Mouse (Mus musculus) liver, embryonic 11.5 days (tissue): ENCODE measurements around the gene Far1. TPM values are rescaled to one million over a fixed set of nuclear protein-coding genes. Genes with fewer than 3 reads are reported as not detected.
A peak's percentile ranks its signal among the peaks of the same experiment; 100 is the strongest.

Experiments used
- ATAC-seq: fragments of 200-750 bp; cut with Nextera tagmentation; replicated peaks from 2 replicates; pipeline ENCODE4 v1.8.0; 2017; ENCODE audit warnings: moderate number of reproducible peaks, mild to moderate bottlenecking, moderate TSS enrichment, moderate library complexity; ENCODE audit not compliant: low FRiP score
- DNase-seq: peaks from one replicate; pipeline ENCODE4 v3.0.0-alpha.2; 2017; ENCODE audit warnings: low spot score
- H3K27ac ChIP-seq: fragments of 300-500 bp; sonication (generic); 2 replicates; pipeline ENCODE4 v1.5.1; 2014; ENCODE audit warnings: mild to moderate bottlenecking, low read depth, low read length, control low read depth
- H3K27me3 ChIP-seq: fragments of 300-500 bp; sonication (generic); replicated peaks from 2 replicates; pipeline ENCODE4 v1.6.1; 2014; ENCODE audit warnings: low read length, mixed read lengths; ENCODE audit not compliant: control insufficient read depth, insufficient read depth
- H3K36me3 ChIP-seq: fragments of 300-500 bp; sonication (generic); 2 replicates; pipeline ENCODE4 v1.6.1; 2014; ENCODE audit warnings: mild to moderate bottlenecking, low read length, moderate library complexity, mixed read lengths; ENCODE audit not compliant: control insufficient read depth, insufficient read depth
- H3K4me1 ChIP-seq: fragments of 300-500 bp; sonication (generic); replicated peaks from 2 replicates; pipeline ENCODE4 v1.6.1; 2014; ENCODE audit warnings: low read length, mixed read lengths; ENCODE audit not compliant: control insufficient read depth, insufficient read depth
- H3K4me2 ChIP-seq: fragments of 300-500 bp; sonication (generic); 2 replicates; pipeline ENCODE4 v1.6.1; 2014; ENCODE audit warnings: mild to moderate bottlenecking, control low read depth, moderate library complexity
- H3K4me3 ChIP-seq: fragments of 300-500 bp; sonication (generic); 2 replicates; pipeline ENCODE4 v1.5.1; 2014; ENCODE audit warnings: low read depth, low read length, control low read depth
- H3K9ac ChIP-seq: fragments of 300-500 bp; sonication (generic); 2 replicates; pipeline ENCODE4 v1.6.1; 2014; ENCODE audit warnings: low read depth, low read length, control low read depth
- H3K9me3 ChIP-seq: fragments of 300-500 bp; sonication (generic); 2 replicates; pipeline ENCODE4 v1.6.1; 2016; ENCODE audit warnings: low read length, inconsistent platforms, mixed read lengths; ENCODE audit not compliant: control insufficient read depth
- WGBS: fragments of 180-500 bp; shearing (Covaris S2); extraction: QIAGEN DNeasy Blood & Tissue Kit; methylation state at CpG from one replicate; pipeline ENCODE4 v1.1.7; 2014; 5-methylcytosine and 5-hydroxymethylcytosine counted together
- polyA plus RNA-seq: library from polyadenylated mRNA; unstranded; fragments of >200 nt; fragmentation: Nextera tagmentation; extraction: Ambion mirVana; gene quantifications from 2 replicates; pipeline ENCODE4 v1.2.1, GENCODE M21; 2014

Gene Far1
- polyA plus RNA-seq, result 45.2 and 51.0 TPM in 2 replicates

DNA sequence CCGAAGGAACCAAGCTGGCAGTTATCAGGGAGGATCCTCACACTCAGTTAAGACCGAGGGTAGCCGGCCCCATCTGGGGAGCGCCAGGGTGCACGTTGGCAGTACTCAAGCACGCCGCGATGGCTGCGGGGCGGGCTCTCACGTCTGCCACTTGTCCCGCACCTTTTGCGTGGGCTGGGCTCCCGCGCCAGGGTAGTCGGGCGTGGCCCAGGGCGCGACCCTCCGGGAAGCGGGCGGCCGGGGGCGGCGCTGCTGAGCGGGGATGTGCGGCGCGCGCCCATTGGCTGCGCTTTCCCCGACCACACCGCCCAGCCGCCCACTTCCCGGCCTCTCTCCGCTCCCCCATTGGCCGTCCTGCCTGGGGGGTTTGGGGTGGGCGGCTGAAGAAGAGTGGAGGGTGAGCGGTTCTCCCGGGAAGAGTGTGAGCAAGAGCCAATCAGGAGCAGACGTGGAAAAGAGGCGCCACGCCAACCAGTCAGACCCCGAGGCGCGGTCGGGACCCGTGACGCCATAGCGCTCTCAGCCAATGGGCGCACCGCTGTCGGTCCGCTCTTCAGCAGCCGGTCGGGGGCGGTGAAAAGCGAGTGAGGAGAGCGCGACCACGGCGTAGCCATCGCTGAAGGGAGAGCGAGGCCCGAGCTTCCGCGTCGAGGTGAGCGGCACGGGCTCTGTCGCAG is at the start of gene Far1:
TSS of gene Far1 (plus strand) at position 549 of the 677 bp plus-strand sequence.
- under 1% methylated on average over 68 of the region's 71 CpGs for WGBS
- H3K9ac ChIP-seq, result peak within 1 kb of the TSS; percentile 81
- H3K4me1 ChIP-seq, result peaks cover 10% of the 10 kb centered on the region; the same call in 1 of the 2 replicates
- peak; percentile 91 for DNase-seq
- H3K4me3 ChIP-seq, result peak within 1 kb of the TSS; percentile 71
- no peaks in the 10 kb centered on the region for H3K36me3 ChIP-seq
- peak within 1 kb of the TSS; percentile 82 for H3K27ac ChIP-seq
- H3K27me3 ChIP-seq, result 0 out of 2 replicates have a peak, but pooled peaks cover 2% of the 10 kb centered on the region
- H3K4me2 ChIP-seq, result peak within 1 kb of the TSS; percentile 95
- ATAC-seq, result peak; percentile 96
- H3K9me3 ChIP-seq, result no peaks in the 10 kb centered on the region

DNA sequence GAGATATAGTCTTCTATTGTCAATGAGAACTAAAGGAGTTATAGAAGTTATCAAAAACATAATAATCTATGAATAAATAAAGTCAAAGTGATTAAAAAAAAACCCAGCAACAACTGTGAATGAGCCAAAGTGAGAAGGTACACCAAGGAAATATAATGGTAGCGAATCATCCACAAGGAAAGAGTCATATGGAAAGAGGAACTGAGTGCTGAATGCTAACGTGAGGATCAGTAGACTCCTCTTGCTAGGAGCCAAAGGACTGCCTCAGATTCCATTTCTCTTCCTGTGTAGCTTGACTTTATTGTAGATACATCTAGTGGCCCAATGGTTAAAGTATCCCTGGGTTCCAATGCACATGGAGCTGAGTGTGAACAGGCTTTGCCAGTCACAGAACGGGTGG is 45.3 kb upstream of the Far1 start:
- H3K4me3 ChIP-seq, result no peak overlapping the region
- no peaks in the 10 kb centered on the region for H3K9me3 ChIP-seq
- DNase-seq, result no peak
- no peak overlapping the region for H3K27ac ChIP-seq
- H3K4me1 ChIP-seq, result no peaks in the 10 kb centered on the region
- H3K27me3 ChIP-seq, result no peaks in the 10 kb centered on the region
- 72% methylated on average over 3 of the region's 3 CpGs for WGBS
- no peak overlapping the region for H3K4me2 ChIP-seq
- ATAC-seq, result no peak
- H3K36me3 ChIP-seq, result no peaks in the 10 kb centered on the region
- no peak overlapping the region for H3K9ac ChIP-seq

DNA sequence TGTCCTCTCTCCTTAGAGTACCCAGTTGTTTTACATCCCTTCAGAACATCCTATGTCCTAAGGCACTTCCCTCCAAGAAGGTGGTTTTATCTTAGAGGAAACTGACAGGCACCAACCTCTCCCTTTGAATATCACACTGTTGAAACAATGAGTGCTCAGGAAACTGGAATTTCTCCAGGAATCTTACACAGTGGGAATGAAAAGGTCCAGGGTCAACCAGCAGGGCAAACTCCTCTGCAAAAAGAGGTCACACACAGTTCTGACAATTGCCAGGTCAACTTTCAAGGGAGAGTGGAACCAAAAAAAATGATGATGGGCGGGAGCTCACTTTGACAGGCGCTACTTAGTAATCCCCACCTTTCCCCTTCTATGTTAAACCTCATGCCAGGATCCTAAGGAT is 43.0 kb upstream of the Far1 start:
- 88% methylated on average over 2 of the region's 2 CpGs for WGBS
- Histone ChIP-seq H3K9ac (no peak overlapping the region), H3K27ac (no peak overlapping the region), H3K27me3 (no peaks in the 10 kb centered on the region), H3K36me3 (no peaks in the 10 kb centered on the region), H3K9me3 (no peaks in the 10 kb centered on the region), H3K4me2 (no peak overlapping the region), H3K4me1 (no peaks in the 10 kb centered on the region), H3K4me3 (no peak overlapping the region)
- DNase-seq (no peak), ATAC-seq (no peak)

GRCm38 (mm10) chr7:113471653-113472052 is 42.0 kb upstream of the Far1 start:
- Histone ChIP-seq H3K9ac (no peak overlapping the region), H3K4me2 (no peak overlapping the region), H3K27ac (no peak overlapping the region), H3K36me3 (no peaks in the 10 kb centered on the region), H3K4me3 (no peak overlapping the region), H3K9me3 (no peaks in the 10 kb centered on the region), H3K4me1 (no peaks in the 10 kb centered on the region), H3K27me3 (no peaks in the 10 kb centered on the region)
- no peak for DNase-seq
- 77% methylated on average over 1 of the region's 1 CpGs for WGBS
- no peak for ATAC-seq

GRCm38 (mm10) chr7:113495792-113496191 is 17.8 kb upstream of the Far1 start:
- Histone ChIP-seq H3K9ac (no peak overlapping the region), H3K27ac (no peak overlapping the region), H3K9me3 (no peaks in the 10 kb centered on the region), H3K36me3 (no peaks in the 10 kb centered on the region), H3K4me1 (no peaks in the 10 kb centered on the region), H3K4me2 (no peak overlapping the region), H3K4me3 (no peak overlapping the region), H3K27me3 (no peaks in the 10 kb centered on the region)
- WGBS, result 67% methylated on average over 2 of the region's 2 CpGs
- no peak for DNase-seq
- no peak for ATAC-seq

- H3K4me1 ChIP-seq, result no peaks in the 10 kb centered on the region
Measured at GRCm38 (mm10) chr7:113498413-113498812, 15.2 kb upstream of the Far1 start.

DNA sequence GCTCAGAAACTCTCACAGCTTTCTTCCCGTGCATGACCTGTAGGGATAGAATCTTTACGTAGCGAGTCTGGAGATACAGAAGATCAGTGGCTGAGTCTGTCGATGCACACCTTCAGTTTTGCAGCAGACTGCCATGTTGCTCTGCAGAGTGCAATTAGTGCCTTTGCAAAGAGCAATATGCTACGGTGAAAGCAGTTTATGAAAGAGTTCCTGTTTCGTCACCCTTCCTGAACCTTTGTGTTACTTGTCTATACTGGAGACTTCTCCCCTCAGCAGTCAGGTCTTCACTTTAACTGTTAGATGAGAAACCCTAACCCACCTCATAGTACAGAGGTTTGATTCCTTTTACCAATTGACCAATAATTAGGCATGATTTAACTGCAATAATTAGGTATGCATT is 13.8 kb upstream of the Far1 start:
- 76% methylated on average over 6 of the region's 6 CpGs for whole genome bisulfite sequencing
- Histone ChIP-seq H3K36me3 (no peaks in the 10 kb centered on the region), H3K4me2 (no peak overlapping the region), H3K9me3 (no peaks in the 10 kb centered on the region), H3K4me3 (no peak overlapping the region), H3K27me3 (no peaks in the 10 kb centered on the region), H3K9ac (no peak overlapping the region), H3K4me1 (no peaks in the 10 kb centered on the region), H3K27ac (no peak overlapping the region)
- ATAC-seq (no peak), DNase-seq (no peak)

More at GRCm38 (mm10) chr7:113498413-113498812, 15.2 kb upstream of the Far1 start:
- Histone ChIP-seq H3K27me3 (no peaks in the 10 kb centered on the region), H3K9ac (no peak overlapping the region), H3K36me3 (no peaks in the 10 kb centered on the region), H3K27ac (no peak overlapping the region), H3K4me2 (no peak overlapping the region), H3K4me3 (no peak overlapping the region), H3K9me3 (no peaks in the 10 kb centered on the region)
- no peak for DNase-seq
- WGBS, result 82% methylated on average over 3 of the region's 3 CpGs
- ATAC-seq, result no peak

DNA sequence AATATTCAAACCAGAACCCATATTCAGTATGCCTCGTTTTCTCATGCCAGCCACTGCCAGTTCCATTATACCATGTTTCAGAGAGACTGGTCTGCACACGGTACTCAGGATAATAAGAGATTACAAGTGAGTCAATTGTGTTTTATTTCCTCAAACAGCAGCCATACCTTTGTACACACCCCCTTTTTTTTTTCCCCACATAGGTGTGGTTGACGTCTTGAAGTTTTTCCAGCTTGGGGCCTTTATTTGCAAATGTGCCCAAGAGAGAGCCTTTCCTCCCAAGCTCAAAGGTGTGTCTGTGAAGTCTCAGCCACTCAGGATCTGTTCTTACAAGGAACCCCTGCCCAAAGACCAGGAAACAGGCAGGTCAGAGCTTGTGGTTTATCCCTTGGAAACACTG is 11.2 kb upstream of the Far1 start:
- ATAC-seq, result no peak
- Histone ChIP-seq H3K4me1 (no peaks in the 10 kb centered on the region), H3K4me2 (no peak overlapping the region), H3K9me3 (no peaks in the 10 kb centered on the region), H3K36me3 (no peaks in the 10 kb centered on the region), H3K9ac (no peak overlapping the region), H3K4me3 (no peak overlapping the region), H3K27ac (no peak overlapping the region), H3K27me3 (no peaks in the 10 kb centered on the region)
- DNase-seq, result no peak
- 66% methylated on average over 3 of the region's 3 CpGs for WGBS

DNA sequence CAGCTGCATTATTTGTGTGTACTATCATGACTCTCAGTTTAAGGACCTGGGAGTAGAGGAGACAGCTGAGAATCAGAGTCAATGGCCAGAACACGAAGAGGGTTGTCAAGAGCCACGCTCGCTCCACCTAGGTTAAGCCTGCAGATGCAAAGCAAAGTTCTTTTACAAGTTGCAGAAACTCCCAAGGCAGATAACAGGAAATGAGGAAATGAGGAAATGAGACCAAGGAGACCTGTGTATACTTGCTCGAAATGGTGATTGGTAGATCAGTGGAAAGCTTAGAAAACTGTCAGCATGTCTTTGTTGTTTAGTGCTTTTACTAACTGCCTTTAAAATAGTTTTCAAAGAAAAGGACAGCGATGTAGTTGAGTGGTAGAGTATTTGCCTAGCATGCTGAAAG is 8.6 kb upstream of the Far1 start:
- DNase-seq (no peak), ATAC-seq (no peak)
- Histone ChIP-seq H3K9ac (no peak overlapping the region), H3K9me3 (no peaks in the 10 kb centered on the region), H3K27me3 (no peaks in the 10 kb centered on the region), H3K36me3 (no peaks in the 10 kb centered on the region), H3K27ac (no peak overlapping the region), H3K4me1 (no peaks in the 10 kb centered on the region), H3K4me3 (no peak overlapping the region), H3K4me2 (no peak overlapping the region)
- 59% methylated on average over 5 of the region's 5 CpGs for whole genome bisulfite sequencing
